Mouse (Mus musculus) MEL (cell line): ENCODE measurements around the gene Rab7b. TPM values are rescaled to one million over a fixed set of nuclear protein-coding genes. Genes with fewer than 3 reads are reported as not detected.

Source experiments
- DNase-seq: peaks from one replicate; pipeline ENCODE4 v3.0.0; 2011; ENCODE audit warnings: low read depth, low spot score
- H3K27ac ChIP-seq: 2 replicates; pipeline ENCODE4 v1.5.1; 2012; ENCODE audit warnings: low read depth, mild to moderate bottlenecking, control low read depth, low read length, moderate library complexity; ENCODE audit not compliant: control insufficient read depth
- H3K27me3 ChIP-seq, 2 experiments: fragments of 150-350 bp in 1 of 2; sonication (generic) in 1 of 2; 2 replicates each; pipeline ENCODE4 v1.6.1; 2012; ENCODE audit warnings: low read length in 2 of 2, mild to moderate bottlenecking in 2 of 2, improper control_type of control experiment in 1 of 2, moderate library complexity in 1 of 2; ENCODE audit not compliant: insufficient read depth in 2 of 2, control insufficient read depth in 1 of 2
- H3K36me3 ChIP-seq, 2 experiments: 2 replicates each; pipeline ENCODE4 v1.6.1; 2012 to 2014; ENCODE audit warnings: low read length in 2 of 2, improper control_type of control experiment in 1 of 2, inconsistent platforms in 1 of 2, mild to moderate bottlenecking in 1 of 2; ENCODE audit not compliant: insufficient read depth in 2 of 2, control insufficient read depth in 1 of 2
- H3K4me1 ChIP-seq, 2 experiments: fragments of 150-350 bp in 1 of 2; sonication (generic) in 1 of 2; 2 replicates each; pipeline ENCODE4 v1.6.1; 2012; ENCODE audit warnings: low read length in 2 of 2, improper control_type of control experiment in 1 of 2, mild to moderate bottlenecking in 1 of 2; ENCODE audit not compliant: insufficient read depth in 2 of 2, control insufficient read depth in 1 of 2
- H3K4me3 ChIP-seq, 2 experiments: fragments of 150-350 bp in 1 of 2; sonication (generic) in 1 of 2; 2 replicates each; pipeline ENCODE4 v1.5.1; 2012; ENCODE audit warnings: low read depth in 2 of 2, low read length in 2 of 2, mild to moderate bottlenecking in 2 of 2, moderate library complexity in 2 of 2, control low read depth in 1 of 2, improper control_type of control experiment in 1 of 2; ENCODE audit not compliant: control insufficient read depth in 1 of 2, insufficient read depth in 1 of 2
- H3K79me2 ChIP-seq: 2 replicates; pipeline ENCODE4 v1.6.1; 2012; ENCODE audit warnings: mild to moderate bottlenecking, low read length, moderate library complexity; ENCODE audit not compliant: control insufficient read depth, poor library complexity, insufficient read depth
- H3K9ac ChIP-seq: 2 replicates; pipeline ENCODE4 v1.6.1; 2012; ENCODE audit warnings: low read depth, mild to moderate bottlenecking, control low read depth, low read length, moderate library complexity; ENCODE audit not compliant: control insufficient read depth, poor library complexity, severe bottlenecking
- H3K9me3 ChIP-seq: fragments of 150-350 bp; sonication (generic); replicated peaks from 2 replicates; pipeline ENCODE4 v1.6.1; 2012; ENCODE audit warnings: mild to moderate bottlenecking, low read length, improper control_type of control experiment, moderate library complexity; ENCODE audit not compliant: insufficient read depth
- BHLHE40 ChIP-seq: IDR thresholded peaks from 2 replicates; pipeline ENCODE4 v1.6.1; 2012; ENCODE audit warnings: low read depth, mild to moderate bottlenecking, inconsistent platforms, low read length, improper control_type of control experiment, borderline replicate concordance
- CHD1 ChIP-seq: IDR thresholded peaks from 2 replicates; pipeline ENCODE4 v1.6.1; 2012; ENCODE audit warnings: low read depth, mild to moderate bottlenecking, inconsistent platforms, low read length, improper control_type of control experiment
- CHD2 ChIP-seq: IDR thresholded peaks from 2 replicates; pipeline ENCODE4 v1.6.1; 2011; ENCODE audit warnings: low read length, improper control_type of control experiment
- CTCF ChIP-seq, 3 experiments: IDR thresholded peaks in 2 of 3; conservative IDR thresholded peaks in 1 of 3; 2 replicates each; pipeline ENCODE4 v1.5.1; 2011 to 2012; ENCODE audit warnings: low read length in 3 of 3, low read depth in 2 of 3, mild to moderate bottlenecking in 2 of 3, improper control_type of control experiment in 1 of 3, inconsistent platforms in 1 of 3, mixed read lengths in 1 of 3, moderate library complexity in 1 of 3; ENCODE audit not compliant: control insufficient read depth in 1 of 3, insufficient read depth in 1 of 3, poor library complexity in 1 of 3, severe bottlenecking in 1 of 3
- EP300 ChIP-seq, 2 experiments: IDR thresholded peaks; 2 replicates each; pipeline ENCODE4 v1.6.1; 2011; ENCODE audit warnings: improper control_type of control experiment in 2 of 2, low read length in 2 of 2, low read depth in 1 of 2, mild to moderate bottlenecking in 1 of 2
- GABPA ChIP-seq: IDR thresholded peaks from 2 replicates; pipeline ENCODE4 v1.6.1; 2012; ENCODE audit warnings: low read depth, mild to moderate bottlenecking, inconsistent platforms, low read length, improper control_type of control experiment, moderate library complexity
- GATA1 ChIP-seq: IDR thresholded peaks from 2 replicates; pipeline ENCODE4 v1.6.1; 2011; ENCODE audit warnings: low read depth, low read length, improper control_type of control experiment
- HCFC1 ChIP-seq: IDR thresholded peaks from 2 replicates; pipeline ENCODE4 v1.6.1; 2012; ENCODE audit warnings: low read depth, mild to moderate bottlenecking, inconsistent platforms, low read length, improper control_type of control experiment, moderate library complexity
- JUND ChIP-seq: IDR thresholded peaks from 2 replicates; pipeline ENCODE4 v1.6.1; 2011; ENCODE audit warnings: low read depth, mild to moderate bottlenecking, improper control_type of control experiment, low read length
- MAFK ChIP-seq: IDR thresholded peaks from 2 replicates; pipeline ENCODE4 v1.6.1; 2011; ENCODE audit warnings: low read depth, mild to moderate bottlenecking, low read length, improper control_type of control experiment, borderline replicate concordance
- MAZ ChIP-seq: IDR thresholded peaks from 2 replicates; pipeline ENCODE4 v1.6.1; 2012; ENCODE audit warnings: low read depth, mild to moderate bottlenecking, inconsistent platforms, low read length, improper control_type of control experiment
- MEF2A ChIP-seq: IDR thresholded peaks from 2 replicates; pipeline ENCODE4 v1.6.1; 2014; ENCODE audit warnings: low read depth, mild to moderate bottlenecking, inconsistent platforms, low read length, improper control_type of control experiment; ENCODE audit not compliant: poor library complexity, insufficient replicate concordance, severe bottlenecking; ENCODE audit errors: extremely low read depth
- MXI1 ChIP-seq: IDR thresholded peaks from 2 replicates; pipeline ENCODE4 v1.6.1; 2011; ENCODE audit warnings: mild to moderate bottlenecking, low read depth, low read length, improper control_type of control experiment
- MYC ChIP-seq: IDR thresholded peaks from 2 replicates; pipeline ENCODE4 v1.6.1; 2011; ENCODE audit warnings: low read depth, mild to moderate bottlenecking, low read length, improper control_type of control experiment, moderate library complexity
- NRF1 ChIP-seq: IDR thresholded peaks from 2 replicates; pipeline ENCODE4 v1.6.1; 2014; ENCODE audit warnings: low read depth, mild to moderate bottlenecking, inconsistent platforms, low read length, improper control_type of control experiment, moderate library complexity; ENCODE audit not compliant: poor library complexity, insufficient read depth, severe bottlenecking
- POLR2AphosphoS2 ChIP-seq: IDR thresholded peaks from 2 replicates; pipeline ENCODE4 v1.6.1; 2011; ENCODE audit warnings: low read length, improper control_type of control experiment
- POLR2AphosphoS5 ChIP-seq: IDR thresholded peaks from 2 replicates; pipeline ENCODE4 v1.6.1; 2012; ENCODE audit warnings: low read depth, borderline replicate concordance, mild to moderate bottlenecking, inconsistent platforms, low read length, moderate library complexity, mixed read lengths
- RAD21 ChIP-seq: IDR thresholded peaks from 2 replicates; pipeline ENCODE4 v1.6.1; 2011; ENCODE audit warnings: mild to moderate bottlenecking, low read depth, low read length, improper control_type of control experiment
- RCOR1 ChIP-seq: IDR thresholded peaks from 2 replicates; pipeline ENCODE4 v1.6.1; 2012; ENCODE audit warnings: low read depth, mild to moderate bottlenecking, inconsistent platforms, low read length, improper control_type of control experiment
- SIN3A ChIP-seq: IDR thresholded peaks from 2 replicates; pipeline ENCODE4 v1.6.1; 2012; ENCODE audit warnings: low read length, improper control_type of control experiment, inconsistent platforms
- SMC3 ChIP-seq: IDR thresholded peaks from 2 replicates; pipeline ENCODE4 v1.6.1; 2011; ENCODE audit warnings: low read depth, low read length, improper control_type of control experiment
- TCF12 ChIP-seq: IDR thresholded peaks from 2 replicates; pipeline ENCODE4 v1.6.1; 2014; ENCODE audit warnings: low read depth, mild to moderate bottlenecking, inconsistent platforms, low read length, improper control_type of control experiment, moderate library complexity
- USF2 ChIP-seq, 2 experiments: IDR thresholded peaks; 2 replicates each; pipeline ENCODE4 v1.6.1; 2011 to 2012; ENCODE audit warnings: improper control_type of control experiment in 2 of 2, low read length in 2 of 2, borderline replicate concordance in 1 of 2, inconsistent platforms in 1 of 2, low read depth in 1 of 2, mild to moderate bottlenecking in 1 of 2; ENCODE audit not compliant: insufficient read depth in 1 of 2
- ZC3H11A ChIP-seq: IDR thresholded peaks from 2 replicates; pipeline ENCODE4 v1.6.1; 2012; ENCODE audit warnings: low read depth, mild to moderate bottlenecking, inconsistent platforms, low read length, improper control_type of control experiment
- ZKSCAN1 ChIP-seq: IDR thresholded peaks from 2 replicates; pipeline ENCODE4 v1.6.1; 2012; ENCODE audit warnings: low read depth, mild to moderate bottlenecking, inconsistent platforms, low read length, improper control_type of control experiment, moderate library complexity
- ZMIZ1 ChIP-seq: IDR thresholded peaks from 2 replicates; pipeline ENCODE4 v1.6.1; 2012; ENCODE audit warnings: low read depth, mild to moderate bottlenecking, inconsistent platforms, low read length, improper control_type of control experiment, moderate library complexity
- ZNF384 ChIP-seq: IDR thresholded peaks from 2 replicates; pipeline ENCODE4 v1.6.1; 2012; ENCODE audit warnings: low read depth, mild to moderate bottlenecking, inconsistent platforms, low read length, improper control_type of control experiment
- polyA plus RNA-seq, 2 experiments: library from polyadenylated mRNA; stranded (reverse) in 1 of 2; unstranded in 1 of 2; fragments of >175 nt in 1 of 2; fragments of >200 nt in 1 of 2; gene quantifications; 2 replicates each; pipeline versions ENCODE4 v1.2.1 to v1.2.4; 2012; ENCODE audit warnings: low replicate concordance in 2 of 2, low read depth in 1 of 2; ENCODE audit not compliant: insufficient read length in 2 of 2, insufficient read depth in 1 of 2, missing spikeins in 1 of 2
- total RNA-seq: library from RNA; depleted of rRNA; stranded (reverse); fragments of 300-350 nt; gene quantifications from 2 replicates; pipeline ENCODE4 v1.2.3, GENCODE M21; 2012

The Rab7b gene
- total and polyA plus RNA-seq, 3 experiments = 0.21 to 0.23 TPM; not detected in 1

GRCm38 (mm10) chr1:131701391-131701790 lies 12.9 kb downstream of the Rab7b start:
- DNase-seq = peak; percentile 57
- no peak overlapping the region for H3K27ac ChIP-seq
- no peaks in the 10 kb centered on the region for H3K79me2 ChIP-seq
- H3K4me1 ChIP-seq = peaks cover 4 to 19% of the 10 kb centered on the region in 2 experiments; a peak in 2 of 4 replicates
- H3K36me3 ChIP-seq = peaks cover 0 to 8% of the 10 kb centered on the region in 2 experiments; a peak in 2 of 4 replicates
- TF ChIP-seq JUND = no peak
- TF ChIP-seq RAD21 = peak; percentile 14; the same call in 1 of the 2 replicates
- TF ChIP-seq MAFK = no peak
- no peak for TF ChIP-seq MAZ
- TF ChIP-seq CHD1 = no peak
- no peak for TF ChIP-seq NRF1
- 0 out of 2 replicates have a peak, but pooled peaks have one; percentile 22 for TF ChIP-seq SMC3
- no peak for TF ChIP-seq CHD2
- no peak for TF ChIP-seq MYC
- TF ChIP-seq ZMIZ1 = no peak
- no peak for TF ChIP-seq USF2 (IDR thresholded peaks at IDR 0.05; ENCODE audit: borderline replicate concordance in 1 of 2, insufficient read depth in 1 of 2, low read depth in 1 of 2, low read length in 2 of 2)
- no peak for TF ChIP-seq SIN3A
- peak; percentile 50 to 59 (median 58) for TF ChIP-seq CTCF (IDR thresholded peaks at IDR 0.05 in 2 of 3, conservative IDR thresholded peaks at IDR 0.05 in 1 of 3; ENCODE audit: control insufficient read depth in 1 of 3, insufficient read depth in 1 of 3, low read depth in 2 of 3, low read length in 3 of 3, poor library complexity in 1 of 3, severe bottlenecking in 1 of 3)
- TF ChIP-seq ZKSCAN1 = no peak
- TF ChIP-seq, all 39 proteins: peak for 3
- no peak overlapping the region for H3K9ac ChIP-seq
- H3K9me3 ChIP-seq = no peaks in the 10 kb centered on the region
- H3K4me3 ChIP-seq = no peak overlapping the region; a peak in 1 of 4 replicates
- peaks cover 0 to 6% of the 10 kb centered on the region in 2 experiments; a peak in 3 of 4 replicates for H3K27me3 ChIP-seq

- Histone ChIP-seq H3K27me3 (peaks cover 0 to 1% of the 10 kb centered on the region in 2 experiments; a peak in 1 of 4 replicates), H3K9ac (no peak overlapping the region), H3K9me3 (no peaks in the 10 kb centered on the region), H3K36me3 (peaks cover 0 to 8% of the 10 kb centered on the region in 2 experiments; a peak in 2 of 4 replicates), H3K4me3 (peak overlapping the region; percentile 28 to 31), H3K79me2 (no peaks in the 10 kb centered on the region), H3K27ac (peak overlapping the region; percentile 34; the same call in 1 of the 2 replicates), H3K4me1 (peaks cover 4 to 19% of the 10 kb centered on the region in 2 experiments; a peak in 2 of 4 replicates)
- peak; percentile 72 for DNase-seq
- peak; percentile 16; the same call in 1 of the 2 replicates for TF ChIP-seq GATA1
- TF ChIP-seq MEF2A = no peak
- no peak for TF ChIP-seq MAZ
- 0 out of 2 replicates have a peak, but pooled peaks have one; percentile 9 for TF ChIP-seq BHLHE40
- TF ChIP-seq NRF1 = no peak
- TF ChIP-seq ZKSCAN1 = no peak
- no peak for TF ChIP-seq GABPA
- no peak for TF ChIP-seq RCOR1
- no peak for TF ChIP-seq ZNF384
- TF ChIP-seq POLR2AphosphoS5 = no peak
- no peak for TF ChIP-seq ZC3H11A
- no peak for TF ChIP-seq POLR2AphosphoS2
- TF ChIP-seq TCF12 = no peak; the same call in 1 of the 2 replicates
- no peak for TF ChIP-seq HCFC1
- TF ChIP-seq MAFK = no peak
- no peak for TF ChIP-seq USF2 (IDR thresholded peaks at IDR 0.05; ENCODE audit: borderline replicate concordance in 1 of 2, insufficient read depth in 1 of 2, low read depth in 1 of 2, low read length in 2 of 2)
- no peak for TF ChIP-seq MYC
- no peak for TF ChIP-seq JUND
- no peak for TF ChIP-seq MXI1
- no peak for TF ChIP-seq ZMIZ1
- TF ChIP-seq SMC3 = no peak
- peak; percentile 54 to 63; a peak in 2 of 4 replicates for TF ChIP-seq EP300 (IDR thresholded peaks at IDR 0.05; ENCODE audit: low read depth in 1 of 2, low read length in 2 of 2)
Measured at GRCm38 (mm10) chr1:131702094-131702766, 13.7 kb downstream of the Rab7b start.
